Comparison of ENCODE assay signal across 8 mouse cellular contexts in the genomic region with DNA sequence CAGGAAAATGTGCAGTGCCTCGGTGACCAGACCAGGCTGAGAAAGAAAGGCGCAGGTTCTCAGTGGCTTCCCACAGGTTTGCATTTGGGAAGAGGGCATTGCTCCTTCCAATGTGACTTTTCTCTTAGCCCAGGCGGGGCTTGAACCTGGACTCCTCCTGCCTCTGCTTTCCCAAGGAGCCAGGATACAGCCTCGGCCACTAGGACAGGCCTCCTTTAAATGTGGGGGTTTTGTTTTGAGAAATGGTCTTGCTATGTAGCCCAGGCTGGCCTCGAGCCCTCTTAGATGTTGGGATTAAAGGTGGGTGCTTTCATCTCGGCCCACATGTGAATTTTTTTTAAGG. TPM values are rescaled to one million over a fixed set of nuclear protein-coding genes. Genes with fewer than 3 reads are reported as not detected.
DNase-seq lines count a peak whose midpoint lies in the region; ATAC-seq and TF ChIP-seq lines count a peak whose summit lies in the region.

No protein-coding gene starts in this region.

- H3K4me1 ChIP-seq in heart, embryonic 10.5 days = peaks cover 9% of the 10 kb centered on the region
- peaks cover 17% of the 10 kb centered on the region for H3K4me1 ChIP-seq in forebrain, embryonic 13.5 days
- H3K4me1 ChIP-seq in liver, embryonic 14.5 days (replicated peaks; ENCODE audit: control insufficient read depth in 2 of 2, insufficient read depth in 2 of 2, low read length in 1 of 2) = peaks cover 15 to 17% of the 10 kb centered on the region in 2 experiments

- peak overlapping the region; percentile 96 for H3K27ac ChIP-seq in heart, embryonic 10.5 days
- H3K27ac ChIP-seq in forebrain, embryonic 13.5 days = peak overlapping the region; percentile 86
- H3K27ac ChIP-seq in liver, embryonic 14.5 days = peak overlapping the region; percentile 85

- H3K9ac ChIP-seq in forebrain, embryonic 13.5 days = peak overlapping the region; percentile 95
- H3K9ac ChIP-seq in liver, embryonic 14.5 days (replicated peaks) = peak overlapping the region; percentile 96

- H3K9me3 ChIP-seq in heart, embryonic 10.5 days = no peaks in the 10 kb centered on the region
- H3K9me3 ChIP-seq in forebrain, embryonic 13.5 days (replicated peaks) = no peaks in the 10 kb centered on the region
- H3K9me3 ChIP-seq in liver, embryonic 14.5 days (ENCODE audit: control insufficient read depth, low read length) = no peaks in the 10 kb centered on the region

- DNase-seq in heart, embryonic 10.5 days (ENCODE audit: low spot score) = no peak
- DNase-seq in heart, postnatal 14 days = no peak
- no peak for DNase-seq in liver, embryonic 14.5 days (ENCODE audit: low read depth in 3 of 3, low spot score in 3 of 3)
- no peak for DNase-seq in cerebellum, adult 11-12 months
- DNase-seq in embryo, embryonic 10 days (ENCODE audit: low spot score) = no peak
- no peak for DNase-seq in ovary, postnatal 10 days (ENCODE audit: low spot score)

- H3K36me3 ChIP-seq in heart, embryonic 10.5 days = peaks cover 25% of the 10 kb centered on the region
- peaks cover 23% of the 10 kb centered on the region for H3K36me3 ChIP-seq in C2C12 (ENCODE audit: control insufficient read depth, insufficient read depth)
- H3K36me3 ChIP-seq in forebrain, embryonic 13.5 days (ENCODE audit: poor library complexity, severe bottlenecking) = peaks cover 22% of the 10 kb centered on the region
- peaks cover 34% of the 10 kb centered on the region for H3K36me3 ChIP-seq in liver, embryonic 14.5 days (replicated peaks; ENCODE audit: control insufficient read depth, insufficient read depth, low read depth)

- H3ac ChIP-seq in C2C12 (ENCODE audit: control insufficient read depth, insufficient read length, low read depth) = peak overlapping the region; percentile 62

- no peaks in the 10 kb centered on the region for H3K27me3 ChIP-seq in heart, embryonic 10.5 days (ENCODE audit: insufficient read depth, poor library complexity, severe bottlenecking)
- no peaks in the 10 kb centered on the region for H3K27me3 ChIP-seq in C2C12 (ENCODE audit: control insufficient read depth, insufficient read depth, insufficient read length)
- H3K27me3 ChIP-seq in forebrain, embryonic 13.5 days = no peaks in the 10 kb centered on the region
- H3K27me3 ChIP-seq in liver, embryonic 14.5 days (ENCODE audit: control insufficient read depth, insufficient read depth, low read length) = no peaks in the 10 kb centered on the region

- ATAC-seq in forebrain, embryonic 13.5 days = no peak
- ATAC-seq in liver, embryonic 14.5 days (ENCODE audit: insufficient read depth) = peak; percentile 28

- TF ChIP-seq EP300 in liver, embryonic 14.5 days (IDR thresholded peaks at IDR 0.05; ENCODE audit: low read depth) = no peak

- no peak for TF ChIP-seq CTCF in C2C12 (IDR thresholded peaks at IDR 0.05; ENCODE audit: control insufficient read depth, insufficient read depth, insufficient read length)
- 0 out of 2 replicates have a peak, but pooled peaks have one; percentile 12 for TF ChIP-seq CTCF in liver, embryonic 14.5 days (IDR thresholded peaks at IDR 0.05; ENCODE audit: low read depth)

- peak overlapping the region; percentile 84 for H3K4me2 ChIP-seq in forebrain, embryonic 13.5 days
- peak overlapping the region; percentile 87 for H3K4me2 ChIP-seq in liver, embryonic 14.5 days (ENCODE audit: low read depth)

- WGBS in heart, embryonic 10.5 days = 4% methylated on average over 6 of the region's 6 CpGs
- WGBS in forebrain, embryonic 13.5 days = 12% methylated on average over 6 of the region's 6 CpGs
- 2% methylated on average over 6 of the region's 6 CpGs for WGBS in liver, embryonic 14.5 days (ENCODE audit: insufficient replicate concordance)

- intact Hi-C loops in heart, postnatal 14 days (cut with DNase I) = loop anchor here (10.0 kb wide), 1 partner anchor 448 kb away; the partner anchor contains the start of gene Tex261

- peaks cover 52% of the 10 kb centered on the region for H3K79me2 ChIP-seq in C2C12 (ENCODE audit: control insufficient read depth, insufficient read depth)

- H3K4me3 ChIP-seq in heart, embryonic 10.5 days = peak overlapping the region; percentile 84
- H3K4me3 ChIP-seq in C2C12 (ENCODE audit: insufficient read depth, poor library complexity, severe bottlenecking) = peak overlapping the region; percentile 69
- H3K4me3 ChIP-seq in forebrain, embryonic 13.5 days = peak overlapping the region; percentile 71
- H3K4me3 ChIP-seq in liver, embryonic 14.5 days (ENCODE audit: insufficient read depth in 1 of 2, low read depth in 2 of 2, low read length in 2 of 2) = peak overlapping the region; percentile 95 to 98

- H3K79me3 ChIP-seq in C2C12 (ENCODE audit: low read depth) = peaks cover 44% of the 10 kb centered on the region

TF ChIP-seq in C2C12, 6 proteins besides CTCF, POLR2A, EP300 and RAD21:
- TF ChIP-seq MYOD1 (IDR thresholded peaks at IDR 0.05; ENCODE audit: control insufficient read depth, insufficient read length, low read depth) (no peak), CEBPB (IDR thresholded peaks at IDR 0.05; ENCODE audit: low read depth) (no peak), USF1 (IDR thresholded peaks at IDR 0.05; ENCODE audit: low read depth) (no peak), MYOG (IDR thresholded peaks at IDR 0.05; ENCODE audit: control insufficient read depth, extremely low read depth, insufficient read length) (no peak), FOSL1 (IDR thresholded peaks at IDR 0.05; ENCODE audit: insufficient read depth, low read length, poor library complexity, severe bottlenecking) (no peak), MAX (IDR thresholded peaks at IDR 0.05) (no peak)

RNA-seq across cellular contexts. Expression of gene Mob1a, which starts 0.5 kb away (rescaled TPM):
- polyA plus RNA-seq in heart, embryonic 10.5 days (2016; fragmentation: Nextera tagmentation; extraction: Ambion mirVana) = 42.8 and 50.7 TPM in 2 replicates
- total RNA-seq in heart, postnatal 14 days (2021) = 10 to 100 TPM; 29.3 to 30.0 TPM
- polyA plus RNA-seq in C2C12 (2012; fragmentation: generic; extraction: Trizol) = 30.8 TPM
- polyA plus RNA-seq in forebrain, embryonic 13.5 days (2015; fragmentation: Nextera tagmentation; extraction: Ambion mirVana) = 35.7 and 39.3 TPM in 2 replicates
- polyA plus RNA-seq in liver, embryonic 14.5 days (2012; rRNA removed) = 19.0 and 25.2 TPM in 2 replicates
- 39.4 and 43.3 TPM in 2 replicates for polyA plus RNA-seq in liver, embryonic 14.5 days (2014; fragmentation: Nextera tagmentation; extraction: Ambion mirVana)

RNA-seq across cellular contexts. Expression of gene Mthfd2, which starts 0.7 kb away (rescaled TPM):
- polyA plus RNA-seq in heart, embryonic 10.5 days (2016; fragmentation: Nextera tagmentation; extraction: Ambion mirVana) = 50.6 and 58.7 TPM in 2 replicates
- total RNA-seq in heart, postnatal 14 days (2021) = 1 to 10 TPM; 4.4 to 5.9 TPM
- polyA plus RNA-seq in C2C12 (2012; fragmentation: generic; extraction: Trizol) = 120 TPM
- 29.4 and 32.5 TPM in 2 replicates for polyA plus RNA-seq in forebrain, embryonic 13.5 days (2015; fragmentation: Nextera tagmentation; extraction: Ambion mirVana)
- 28.5 and 44.4 TPM in 2 replicates for polyA plus RNA-seq in liver, embryonic 14.5 days (2012; rRNA removed)
- 66.0 and 67.7 TPM in 2 replicates for polyA plus RNA-seq in liver, embryonic 14.5 days (2014; fragmentation: Nextera tagmentation; extraction: Ambion mirVana)

RNA-seq across cellular contexts. Expression of gene Bola3, which starts 22.6 kb away (rescaled TPM):
- polyA plus RNA-seq in heart, embryonic 10.5 days (2016; fragmentation: Nextera tagmentation; extraction: Ambion mirVana) = 238 and 283 TPM in 2 replicates
- 100 to 1,000 TPM; 297 to 299 TPM for total RNA-seq in heart, postnatal 14 days (2021)
- 111 TPM for polyA plus RNA-seq in C2C12 (2012; fragmentation: generic; extraction: Trizol)
- 92.7 and 103 TPM in 2 replicates for polyA plus RNA-seq in forebrain, embryonic 13.5 days (2015; fragmentation: Nextera tagmentation; extraction: Ambion mirVana)
- 28.8 and 92.1 TPM in 2 replicates for polyA plus RNA-seq in liver, embryonic 14.5 days (2012; rRNA removed)
- polyA plus RNA-seq in liver, embryonic 14.5 days (2014; fragmentation: Nextera tagmentation; extraction: Ambion mirVana) = 342 and 357 TPM in 2 replicates
